Mouse (Mus musculus): ENCODE measurements at regions not wholly inside any gene's neighbourhood (a gene's known extent, or its start where the extent isn't known, plus 50 kb on each side); places are given as distances from the start of the nearest gene placed in this dataset.

GRCm38 (mm10) chr16:5380626-5381025 is 124.8 kb upstream of the Eef2kmt start:
- no peak for TF ChIP-seq CTCF (IDR thresholded peaks at IDR 0.05; ENCODE audit: extremely low read depth, insufficient read depth, insufficient read length, insufficient replicate concordance)
- no peak for TF ChIP-seq POLR2A (IDR thresholded peaks at IDR 0.05; ENCODE audit: low read depth, low read length)

All from spleen, adult 2 months (tissue).